Mouse (Mus musculus) limb, embryonic 14.5 days (tissue): ENCODE measurements at regions not wholly inside any gene's neighbourhood (a gene's known extent, or its start where the extent isn't known, plus 50 kb on each side); places are given as distances from the start of the nearest gene placed in this dataset.
A peak's percentile ranks its signal among the peaks of the same experiment; 100 is the strongest.

Source experiments
- ATAC-seq: fragments of 200-750 bp; cut with Nextera tagmentation; 2 replicates; pipeline ENCODE4 v1.8.0; 2017; ENCODE audit warnings: low read depth, moderate number of reproducible peaks, moderate TSS enrichment; ENCODE audit not compliant: low FRiP score
- DNase-seq: peaks from one replicate; pipeline ENCODE4 v3.0.0-alpha.2; 2015; ENCODE audit warnings: low spot score
- H3K27ac ChIP-seq: fragments of 300-500 bp; sonication (generic); replicated peaks from 2 replicates; pipeline ENCODE4 v1.5.1; 2014; ENCODE audit warnings: low read depth, mild to moderate bottlenecking, low read length, moderate library complexity, mixed read lengths
- H3K27me3 ChIP-seq: fragments of 300-500 bp; sonication (generic); 2 replicates; pipeline ENCODE4 v1.6.1; 2014; ENCODE audit warnings: low read length, mixed read lengths; ENCODE audit not compliant: control insufficient read depth, insufficient read depth
- H3K36me3 ChIP-seq: fragments of 300-500 bp; sonication (generic); 2 replicates; pipeline ENCODE4 v1.6.1; 2014; ENCODE audit warnings: mild to moderate bottlenecking, low read length, moderate library complexity, mixed read lengths; ENCODE audit not compliant: control insufficient read depth, insufficient read depth
- H3K4me1 ChIP-seq: fragments of 300-500 bp; sonication (generic); 2 replicates; pipeline ENCODE4 v1.6.1; 2014; ENCODE audit warnings: antibody characterized with exemption, low read length, mixed read lengths; ENCODE audit not compliant: control insufficient read depth, insufficient read depth
- H3K4me2 ChIP-seq: fragments of 300-500 bp; sonication (generic); replicated peaks from 2 replicates; pipeline ENCODE4 v1.6.1; 2014; ENCODE audit warnings: low read depth, mild to moderate bottlenecking, low read length, moderate library complexity; ENCODE audit not compliant: severe bottlenecking
- H3K4me3 ChIP-seq: fragments of 300-500 bp; sonication (generic); replicated peaks from 2 replicates; pipeline ENCODE4 v1.5.1; 2014; ENCODE audit warnings: low read length
- H3K9ac ChIP-seq: fragments of 300-500 bp; sonication (generic); 2 replicates; pipeline ENCODE4 v1.6.1; 2014; ENCODE audit warnings: mild to moderate bottlenecking, low read depth, low read length, moderate library complexity; ENCODE audit not compliant: severe bottlenecking
- H3K9me3 ChIP-seq: fragments of 300-500 bp; sonication (generic); 2 replicates; pipeline ENCODE4 v1.6.1; 2016; ENCODE audit warnings: low read length; ENCODE audit not compliant: control insufficient read depth
- POLR2A ChIP-seq: fragments of 200-500 bp; IDR thresholded peaks from 2 replicates; pipeline ENCODE4 v1.8.0; 2012; ENCODE audit warnings: inconsistent platforms, mild to moderate bottlenecking, moderate library complexity, borderline replicate concordance; ENCODE audit not compliant: insufficient read depth, insufficient read length; ENCODE audit errors: extremely low read depth
- WGBS: fragments of 180-500 bp; shearing (Covaris S2); extraction: QIAGEN DNeasy Blood & Tissue Kit; methylation state at CpG from one replicate; pipeline ENCODE4 v1.1.7; 2014; 5-methylcytosine and 5-hydroxymethylcytosine counted together

DNA sequence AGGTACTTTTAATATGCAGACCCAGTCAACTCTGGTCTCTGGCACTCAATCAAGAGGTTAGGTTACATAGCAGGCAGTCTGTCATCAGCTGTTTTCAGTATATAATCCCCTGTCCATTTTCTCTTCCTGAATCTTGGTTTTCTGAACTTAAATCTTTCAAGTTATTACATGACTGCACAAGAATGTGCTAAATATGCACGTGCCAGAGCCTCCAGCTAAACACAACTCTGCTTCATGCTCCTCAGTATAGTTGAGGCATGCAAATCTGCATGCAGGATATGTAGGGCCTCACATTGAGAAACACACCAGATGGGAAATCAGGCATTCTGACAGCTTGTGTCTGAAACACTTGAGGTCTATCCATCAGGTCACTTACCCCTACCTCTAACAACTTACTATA, 1214.0 kb downstream of the Efnb2 start:
- H3K36me3 ChIP-seq, result no peaks in the 10 kb centered on the region
- H3K4me2 ChIP-seq, result no peak overlapping the region
- no peak overlapping the region for H3K9ac ChIP-seq
- peak; percentile 43 for DNase-seq
- TF ChIP-seq POLR2A, result no peak
- no peak overlapping the region for H3K27ac ChIP-seq
- 42% methylated on average over 1 of the region's 1 CpGs for WGBS
- no peaks in the 10 kb centered on the region for H3K9me3 ChIP-seq
- no peak overlapping the region for H3K4me3 ChIP-seq
- H3K27me3 ChIP-seq, result no peaks in the 10 kb centered on the region
- 0 out of 2 replicates have a peak, but pooled peaks cover 2% of the 10 kb centered on the region for H3K4me1 ChIP-seq
- ATAC-seq, result no peak

DNA sequence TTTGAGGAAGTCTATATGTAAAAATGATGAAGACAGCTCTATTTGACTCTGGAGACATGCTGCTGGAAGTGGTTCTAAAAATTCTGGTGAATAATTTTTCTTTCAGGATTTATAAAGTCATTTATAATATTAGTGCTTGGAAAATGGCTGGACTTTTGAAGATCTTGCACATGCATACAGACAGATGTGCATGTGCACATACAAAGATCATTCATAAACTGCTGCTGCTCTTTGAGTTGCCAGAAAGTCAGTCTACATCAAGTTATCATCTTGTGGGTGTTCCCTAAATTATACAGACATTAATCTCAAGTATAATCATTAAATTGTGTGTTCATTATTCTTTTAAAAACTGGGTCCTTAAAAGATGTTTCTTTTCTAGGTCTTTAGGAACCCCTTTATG, 1220.2 kb downstream of the Efnb2 start:
- no peaks in the 10 kb centered on the region for H3K36me3 ChIP-seq
- H3K4me1 ChIP-seq, result peaks cover 3% of the 10 kb centered on the region
- no peaks in the 10 kb centered on the region for H3K27me3 ChIP-seq
- no peak overlapping the region for H3K4me2 ChIP-seq
- no peaks in the 10 kb centered on the region for H3K9me3 ChIP-seq
- no peak overlapping the region for H3K4me3 ChIP-seq
- no peak for ATAC-seq
- DNase-seq, result no peak
- no peak overlapping the region for H3K9ac ChIP-seq
- no peak overlapping the region for H3K27ac ChIP-seq
- no peak for TF ChIP-seq POLR2A

DNA sequence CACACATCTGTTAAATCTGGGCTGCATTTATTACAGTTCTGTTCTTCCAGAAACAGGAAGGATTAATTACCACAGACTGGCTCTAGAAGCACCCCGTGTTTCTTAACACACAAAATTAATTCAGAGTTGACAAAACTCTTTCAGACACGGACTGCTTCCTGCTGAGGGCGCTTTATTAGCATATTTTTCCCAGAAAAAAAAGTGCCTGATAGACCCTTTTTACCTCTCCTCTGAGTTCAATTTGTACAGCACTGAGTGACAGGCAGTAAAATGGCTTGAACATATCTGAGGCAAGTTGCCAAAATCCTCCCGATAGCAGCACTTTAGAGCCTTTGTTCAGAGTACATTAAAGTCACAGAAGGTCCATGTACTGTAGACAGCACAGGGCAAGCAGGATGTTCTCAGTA, 1220.8 kb downstream of the Efnb2 start:
- ATAC-seq (peak; percentile 86), DNase-seq (peak; percentile 82)

DNA sequence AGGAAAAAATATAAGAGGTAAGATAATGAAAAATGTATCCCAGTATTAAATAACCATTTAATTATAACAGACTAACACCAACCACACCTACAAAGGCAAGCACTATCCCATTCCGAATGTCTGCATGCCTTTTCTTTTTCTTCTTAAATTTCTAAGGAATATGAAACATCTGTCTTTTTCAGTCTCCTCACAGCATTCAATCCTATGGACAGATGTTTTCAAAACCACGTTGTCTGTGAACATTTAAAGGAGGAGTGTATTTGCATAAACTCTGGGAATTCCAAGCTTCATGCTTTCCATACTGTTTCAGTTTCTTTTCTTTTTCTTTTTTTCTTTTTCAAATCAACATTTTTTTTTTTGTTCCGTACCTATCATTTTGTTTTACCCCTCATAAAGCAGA, 1221.2 kb downstream of the Efnb2 start:
- ATAC-seq, result peak; percentile 30; the same call in 1 of the 2 replicates
- peak overlapping the region; percentile 21; the same call in 1 of the 2 replicates for H3K4me2 ChIP-seq

More for the DNA sequence above, 1220.8 kb downstream of the Efnb2 start:
- H3K27ac ChIP-seq, result no peak overlapping the region
- no peaks in the 10 kb centered on the region for H3K36me3 ChIP-seq
- peak overlapping the region; percentile 21; the same call in 1 of the 2 replicates for H3K4me2 ChIP-seq
- no peak overlapping the region for H3K4me3 ChIP-seq
- H3K9me3 ChIP-seq, result no peaks in the 10 kb centered on the region
- H3K27me3 ChIP-seq, result no peaks in the 10 kb centered on the region
- 2% methylated on average over 4 of the region's 4 CpGs for WGBS
- no peak overlapping the region for H3K9ac ChIP-seq
- no peak for TF ChIP-seq POLR2A
- peaks cover 3% of the 10 kb centered on the region for H3K4me1 ChIP-seq

DNA sequence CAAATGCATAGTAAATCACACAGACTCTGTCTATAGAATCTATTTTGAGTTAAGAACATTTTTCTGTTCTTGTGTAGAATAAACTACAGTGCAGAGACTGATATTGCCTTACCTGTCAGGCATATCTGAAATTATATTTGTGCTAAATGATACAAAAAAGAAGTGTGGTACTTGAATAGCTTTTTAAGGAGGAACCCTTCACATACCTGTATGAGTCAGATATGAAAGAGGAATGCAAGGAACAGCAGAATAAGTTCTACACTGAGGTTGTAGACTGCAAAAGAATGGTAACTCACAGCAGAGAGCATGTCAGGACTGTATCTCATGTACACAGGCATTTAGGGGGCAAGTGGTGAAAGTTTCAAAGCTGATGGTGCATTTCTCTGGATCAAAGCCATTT, 1230.6 kb downstream of the Efnb2 start:
- ATAC-seq, result no peak

More for the DNA sequence above, 1221.2 kb downstream of the Efnb2 start:
- Histone ChIP-seq H3K36me3 (no peaks in the 10 kb centered on the region), H3K27me3 (no peaks in the 10 kb centered on the region), H3K4me3 (no peak overlapping the region), H3K9ac (no peak overlapping the region), H3K4me1 (peaks cover 3% of the 10 kb centered on the region), H3K9me3 (no peaks in the 10 kb centered on the region), H3K27ac (no peak overlapping the region)
- DNase-seq, result no peak
- WGBS, result 17% methylated on average over 3 of the region's 3 CpGs
- TF ChIP-seq POLR2A, result no peak

DNA sequence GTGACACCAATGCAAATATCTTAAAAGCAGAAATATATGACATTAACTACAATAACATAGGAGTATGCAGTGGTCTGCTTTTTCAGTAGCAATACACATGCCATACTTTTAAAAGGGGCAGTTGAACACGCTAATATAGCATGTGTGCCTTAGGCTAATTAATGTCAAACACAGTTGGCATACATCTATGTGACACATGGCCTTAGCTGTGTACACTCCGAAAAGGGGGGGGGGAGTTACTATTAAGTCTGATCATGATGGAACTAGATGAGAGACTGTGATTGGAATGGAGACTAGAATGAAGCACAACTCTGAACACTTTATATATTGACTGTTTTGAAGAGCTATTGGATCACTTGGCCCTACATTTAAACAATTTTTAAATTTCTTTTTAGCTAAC, 1262.9 kb downstream of the Efnb2 start:
- DNase-seq (no peak), ATAC-seq (no peak)
- H3K27me3 ChIP-seq, result no peaks in the 10 kb centered on the region
- no peaks in the 10 kb centered on the region for H3K4me1 ChIP-seq
- H3K4me3 ChIP-seq, result no peak overlapping the region
- no peak overlapping the region for H3K27ac ChIP-seq
- H3K9me3 ChIP-seq, result no peaks in the 10 kb centered on the region
- WGBS, result 69% methylated on average over 2 of the region's 2 CpGs
- H3K9ac ChIP-seq, result no peak overlapping the region
- H3K36me3 ChIP-seq, result no peaks in the 10 kb centered on the region
- no peak overlapping the region for H3K4me2 ChIP-seq
- no peak for TF ChIP-seq POLR2A

More for the DNA sequence above, 1230.6 kb downstream of the Efnb2 start:
- H3K4me1 ChIP-seq, result no peaks in the 10 kb centered on the region
- no peak overlapping the region for H3K4me3 ChIP-seq
- no peaks in the 10 kb centered on the region for H3K27me3 ChIP-seq
- DNase-seq, result no peak
- no peak overlapping the region for H3K27ac ChIP-seq
- TF ChIP-seq POLR2A, result no peak
- H3K9ac ChIP-seq, result no peak overlapping the region
- no peaks in the 10 kb centered on the region for H3K9me3 ChIP-seq
- H3K36me3 ChIP-seq, result no peaks in the 10 kb centered on the region
- H3K4me2 ChIP-seq, result no peak overlapping the region
